Mouse (Mus musculus) heart, postnatal 0 days (tissue): ENCODE measurements around the gene Arhgap23. TPM values are rescaled to one million over a fixed set of nuclear protein-coding genes. Genes with fewer than 3 reads are reported as not detected.

Experiments used
- ATAC-seq: fragments of 200-750 bp; cut with Nextera tagmentation; 2 replicates; pipeline ENCODE4 v1.8.0; 2017; ENCODE audit warnings: low read depth, moderate number of reproducible peaks, moderate library complexity; ENCODE audit not compliant: insufficient read depth
- DNase-seq: peaks from one replicate; pipeline ENCODE4 v3.0.0-alpha.2; 2016; ENCODE audit warnings: low spot score
- H3K27ac ChIP-seq: fragments of 300-500 bp; sonication (generic); 2 replicates; pipeline ENCODE4 v1.5.1; 2014; ENCODE audit warnings: low read depth, mild to moderate bottlenecking
- H3K27me3 ChIP-seq: fragments of 300-500 bp; sonication (generic); 2 replicates; pipeline ENCODE4 v1.6.1; 2014; ENCODE audit warnings: low read length, mixed read lengths; ENCODE audit not compliant: control insufficient read depth, insufficient read depth
- H3K36me3 ChIP-seq: fragments of 300-500 bp; sonication (generic); replicated peaks from 2 replicates; pipeline ENCODE4 v1.6.1; 2014; ENCODE audit warnings: low read length, mixed read lengths; ENCODE audit not compliant: control insufficient read depth, insufficient read depth
- H3K4me1 ChIP-seq: fragments of 300-500 bp; sonication (generic); 2 replicates; pipeline ENCODE4 v1.6.1; 2014; ENCODE audit warnings: antibody characterized with exemption; ENCODE audit not compliant: control insufficient read depth, insufficient read depth
- H3K4me2 ChIP-seq: fragments of 300-500 bp; sonication (generic); 2 replicates; pipeline ENCODE4 v1.6.1; 2014; ENCODE audit warnings: low read depth, mild to moderate bottlenecking, low read length, moderate library complexity
- H3K4me3 ChIP-seq: fragments of 300-500 bp; sonication (generic); 2 replicates; pipeline ENCODE4 v1.5.1; 2014; ENCODE audit warnings: low read depth, low read length
- H3K9ac ChIP-seq: fragments of 300-500 bp; sonication (generic); replicated peaks from 2 replicates; pipeline ENCODE4 v1.6.1; 2014; ENCODE audit warnings: low read depth, low read length, mixed read lengths
- H3K9me3 ChIP-seq: fragments of 300-500 bp; sonication (generic); replicated peaks from 2 replicates; pipeline ENCODE4 v1.6.1; 2016; ENCODE audit warnings: low read length; ENCODE audit not compliant: control insufficient read depth
- CTCF ChIP-seq: IDR thresholded peaks from 2 replicates; pipeline ENCODE4 v1.5.1; 2016; ENCODE audit warnings: antibody characterized with exemption, control low read depth, low read depth
- EP300 ChIP-seq: IDR thresholded peaks from 2 replicates; pipeline ENCODE4 v1.6.1; 2016; ENCODE audit warnings: antibody characterized with exemption, low read depth
- WGBS: fragments of 180-500 bp; shearing (Covaris S2); extraction: QIAGEN DNeasy Blood & Tissue Kit; methylation state at CpG from one replicate; pipeline ENCODE4 v1.1.7; 2014; 5-methylcytosine and 5-hydroxymethylcytosine counted together
- polyA plus RNA-seq: library from polyadenylated mRNA; unstranded; fragments of >200 nt; fragmentation: Nextera tagmentation; extraction: Ambion mirVana; gene quantifications from 2 replicates; pipeline ENCODE4 v1.2.1, GENCODE M21; 2015
- total RNA-seq: library from RNA; depleted of rRNA; stranded (reverse); fragments of >200 nt; gene quantifications from 2 replicates; pipeline ENCODE4 v1.2.3, GENCODE M21; 2014; ENCODE audit warnings: low replicate concordance

The Arhgap23 gene
- total and polyA plus RNA-seq, 2 experiments from 2014 or later, result 3.8 to 44.0 TPM

DNA sequence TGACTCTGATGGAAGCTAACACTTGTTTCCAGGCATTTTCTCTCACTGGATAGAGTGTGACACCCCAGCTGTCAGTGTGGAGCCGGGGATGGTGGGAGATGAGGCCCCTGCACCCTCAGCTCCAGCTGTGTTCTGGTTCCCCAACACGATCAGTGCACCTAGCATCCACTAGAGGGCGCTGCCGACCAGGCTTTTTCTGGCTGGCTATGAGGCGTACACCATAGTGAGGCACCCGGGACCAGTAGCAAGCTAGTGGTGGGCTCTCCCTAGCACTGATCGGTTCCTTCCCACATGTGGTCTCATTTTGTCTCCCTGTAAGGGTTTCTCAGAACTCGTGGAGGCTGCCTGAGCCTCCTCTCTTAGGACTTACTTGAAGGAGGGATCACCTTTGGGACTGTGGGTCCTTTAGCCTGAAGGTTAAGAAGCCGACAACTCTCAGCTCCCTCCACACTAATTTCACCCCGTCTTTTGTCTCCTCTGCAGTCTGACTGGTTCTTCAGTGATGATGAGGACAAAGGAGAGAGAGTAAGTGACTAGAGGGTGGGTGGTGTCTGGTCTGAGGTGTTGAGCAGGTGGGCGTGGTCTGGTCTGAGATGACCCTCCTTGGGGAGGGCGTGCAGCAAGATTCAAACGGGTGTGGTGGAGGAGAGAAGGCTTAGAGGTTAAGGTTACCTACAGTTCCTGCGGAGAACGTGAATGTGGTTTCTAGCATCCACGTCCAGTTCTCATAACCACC lies 74.4 kb downstream of the Arhgap23 start:
- WGBS, result 49% methylated on average over 16 of the region's 16 CpGs
- DNase-seq, result peak; percentile 38
- Histone ChIP-seq H3K27me3 (no peaks in the 10 kb centered on the region), H3K9ac (no peak overlapping the region), H3K36me3 (peaks cover 81% of the 10 kb centered on the region), H3K27ac (no peak overlapping the region), H3K4me2 (no peak overlapping the region), H3K9me3 (no peaks in the 10 kb centered on the region; the same call in 1 of the 2 replicates), H3K4me3 (no peak overlapping the region), H3K4me1 (no peaks in the 10 kb centered on the region)
- peak; percentile 47 for ATAC-seq
- TF ChIP-seq CTCF (peak; percentile 88), EP300 (no peak)

DNA sequence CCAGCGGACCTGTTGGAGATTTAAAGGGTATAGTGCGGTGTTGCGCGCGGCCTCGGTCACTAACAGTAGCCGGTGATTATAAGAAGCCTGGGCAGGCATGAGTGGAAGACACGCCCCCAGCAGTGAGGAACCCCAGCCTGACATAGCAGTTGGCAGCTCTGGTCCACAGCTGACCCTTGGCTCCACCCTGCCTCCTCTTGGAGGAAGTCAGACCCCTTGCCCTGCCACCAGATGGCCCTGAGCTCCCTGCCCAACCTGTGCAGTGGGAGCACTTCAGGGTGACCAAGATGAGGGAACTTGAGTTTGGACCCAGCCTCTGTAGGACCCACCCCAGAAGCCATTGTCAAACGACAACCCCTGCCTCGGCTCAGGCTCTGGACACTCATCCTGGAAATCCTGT lies 76.3 kb downstream of the Arhgap23 start:
- 0 out of 2 replicates have a peak, but pooled peaks have one; percentile 16 for ATAC-seq
- Histone ChIP-seq H3K4me2 (no peak overlapping the region), H3K4me3 (no peak overlapping the region), H3K36me3 (peaks cover 78% of the 10 kb centered on the region), H3K27me3 (no peaks in the 10 kb centered on the region), H3K9me3 (no peaks in the 10 kb centered on the region; the same call in 1 of the 2 replicates), H3K4me1 (no peaks in the 10 kb centered on the region), H3K27ac (no peak overlapping the region), H3K9ac (no peak overlapping the region)
- TF ChIP-seq CTCF, result no peak
- TF ChIP-seq EP300, result no peak
- no peak for DNase-seq
- 88% methylated on average over 10 of the region's 10 CpGs for WGBS

DNA sequence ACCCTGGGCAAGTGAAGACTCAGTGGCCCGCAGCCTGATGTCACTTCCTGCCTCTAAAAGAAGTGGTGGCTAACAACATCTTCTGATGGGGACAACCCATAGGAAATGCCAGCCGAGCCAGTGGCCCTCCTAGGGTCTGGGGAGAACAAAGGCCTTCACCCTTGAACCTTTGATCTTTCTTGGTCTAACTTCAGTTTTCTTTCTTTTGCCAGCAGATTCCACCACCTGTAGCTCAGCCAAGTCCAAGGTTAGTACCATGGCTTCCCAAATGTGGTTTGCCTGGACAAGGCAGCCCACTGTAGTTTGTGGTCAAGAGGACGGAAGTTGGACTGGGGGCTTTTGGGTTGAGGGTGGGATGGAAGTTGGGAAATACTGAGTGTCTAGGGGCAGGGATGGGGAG lies 77.5 kb downstream of the Arhgap23 start:
- no peak overlapping the region for H3K4me3 ChIP-seq
- H3K4me1 ChIP-seq, result no peaks in the 10 kb centered on the region
- WGBS, result 92% methylated on average over 3 of the region's 3 CpGs
- TF ChIP-seq EP300, result no peak
- no peak for TF ChIP-seq CTCF
- no peaks in the 10 kb centered on the region; the same call in 1 of the 2 replicates for H3K9me3 ChIP-seq
- no peaks in the 10 kb centered on the region for H3K27me3 ChIP-seq
- no peak overlapping the region for H3K27ac ChIP-seq
- no peak for DNase-seq
- H3K36me3 ChIP-seq, result peaks cover 79% of the 10 kb centered on the region
- H3K4me2 ChIP-seq, result no peak overlapping the region
- no peak overlapping the region for H3K9ac ChIP-seq
- ATAC-seq, result no peak

DNA sequence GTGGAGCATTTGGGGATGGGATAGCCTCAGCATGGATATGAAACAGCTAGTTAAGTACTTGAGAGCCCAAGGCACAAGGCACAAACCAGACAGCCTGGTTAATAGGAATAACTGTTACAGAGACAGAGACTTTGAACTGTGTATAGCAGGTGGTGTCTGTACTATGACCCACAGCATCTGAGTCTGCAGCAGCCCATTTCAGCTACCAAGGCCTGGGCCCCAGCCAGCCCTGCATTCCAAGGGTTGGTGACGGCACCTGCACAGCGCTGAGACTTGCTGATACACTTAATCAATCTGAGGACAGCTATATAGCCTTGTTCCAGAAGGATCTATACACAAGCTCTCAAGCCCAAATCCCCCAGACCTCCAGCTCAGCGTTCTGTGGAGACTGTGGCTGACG lies 82.2 kb downstream of the Arhgap23 start:
- Histone ChIP-seq H3K27ac (no peak overlapping the region), H3K4me1 (no peaks in the 10 kb centered on the region), H3K9ac (no peak overlapping the region), H3K4me3 (no peak overlapping the region), H3K36me3 (peaks cover 88% of the 10 kb centered on the region), H3K9me3 (no peaks in the 10 kb centered on the region; the same call in 1 of the 2 replicates), H3K4me2 (no peak overlapping the region), H3K27me3 (no peaks in the 10 kb centered on the region)
- ATAC-seq (no peak), DNase-seq (no peak)
- TF ChIP-seq EP300 (no peak), CTCF (no peak)
- 93% methylated on average over 4 of the region's 4 CpGs for WGBS

DNA sequence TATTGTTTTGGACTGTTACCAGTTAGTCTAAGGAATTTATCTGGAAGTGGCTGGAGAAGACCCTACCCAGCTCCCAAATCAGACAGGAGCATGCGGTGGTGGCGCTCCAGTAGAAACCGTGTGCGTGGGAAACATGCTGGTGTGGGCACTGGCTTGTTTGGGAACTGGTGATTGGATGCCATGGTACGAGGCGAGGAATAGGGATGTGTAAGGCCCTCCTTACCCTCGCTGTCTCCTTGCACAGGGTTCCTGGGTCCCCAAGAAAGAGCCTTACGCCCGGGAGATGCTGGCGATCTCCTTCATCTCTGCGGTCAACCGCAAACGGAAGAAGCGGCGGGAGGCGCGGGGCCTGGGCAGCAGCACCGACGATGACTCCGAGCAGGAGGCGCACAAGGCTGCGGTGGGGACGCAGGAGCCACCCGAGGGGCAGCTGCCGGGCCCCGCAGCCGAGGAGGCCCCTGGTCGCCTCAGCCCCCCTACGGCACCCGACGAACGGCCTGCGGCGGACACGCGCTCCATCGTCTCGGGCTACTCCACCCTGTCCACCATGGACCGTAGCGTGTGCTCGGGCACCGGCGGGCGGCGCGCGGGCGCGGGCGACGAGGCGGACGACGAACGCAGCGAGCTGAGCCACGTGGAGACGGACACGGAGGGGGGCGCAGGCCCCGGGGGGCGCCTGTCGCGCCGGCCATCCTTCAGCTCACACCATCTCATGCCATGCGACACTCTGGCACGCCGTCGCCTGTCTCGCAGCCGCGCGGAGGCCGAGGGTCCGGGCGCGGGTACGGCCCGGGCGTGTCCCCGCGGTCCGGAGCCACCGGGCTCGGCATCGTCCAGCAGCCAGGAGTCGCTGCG lies 84.8 kb downstream of the Arhgap23 start, which contains the start of gene 4933428G20Rik:
Gene 4933428G20Rik (minus strand): TSS at position 476 of the 855 bp plus-strand sequence.
- peaks cover 64% of the 10 kb centered on the region for H3K36me3 ChIP-seq
- DNase-seq (no peak), ATAC-seq (no peak)
- H3K4me3 ChIP-seq, result no peak within 1 kb of the TSS
- H3K4me2 ChIP-seq, result no peak within 1 kb of the TSS
- H3K4me1 ChIP-seq, result no peaks in the 10 kb centered on the region
- no peak within 1 kb of the TSS for H3K9ac ChIP-seq
- WGBS, result 53% methylated on average over 68 of the region's 88 CpGs
- no peaks in the 10 kb centered on the region for H3K27me3 ChIP-seq
- TF ChIP-seq CTCF (no peak), EP300 (no peak)
- H3K27ac ChIP-seq, result no peak within 1 kb of the TSS
- no peaks in the 10 kb centered on the region for H3K9me3 ChIP-seq
